Mouse (Mus musculus) kidney, adult 2 months (tissue): ENCODE measurements around the gene Bicra.

Experiments
- CTCF ChIP-seq: fragments of 200-500 bp; conservative IDR thresholded peaks from 2 replicates; pipeline ENCODE4 v1.5.1; 2011; ENCODE audit warnings: low read depth, mild to moderate bottlenecking, control low read depth, low read length, moderate library complexity, mixed read lengths; ENCODE audit not compliant: insufficient read depth, insufficient read length
- POLR2A ChIP-seq: fragments of 200-500 bp; IDR thresholded peaks from one replicate; pipeline ENCODE4 v1.6.1; 2011; ENCODE audit warnings: low read depth, low read length, control low read depth

DNA sequence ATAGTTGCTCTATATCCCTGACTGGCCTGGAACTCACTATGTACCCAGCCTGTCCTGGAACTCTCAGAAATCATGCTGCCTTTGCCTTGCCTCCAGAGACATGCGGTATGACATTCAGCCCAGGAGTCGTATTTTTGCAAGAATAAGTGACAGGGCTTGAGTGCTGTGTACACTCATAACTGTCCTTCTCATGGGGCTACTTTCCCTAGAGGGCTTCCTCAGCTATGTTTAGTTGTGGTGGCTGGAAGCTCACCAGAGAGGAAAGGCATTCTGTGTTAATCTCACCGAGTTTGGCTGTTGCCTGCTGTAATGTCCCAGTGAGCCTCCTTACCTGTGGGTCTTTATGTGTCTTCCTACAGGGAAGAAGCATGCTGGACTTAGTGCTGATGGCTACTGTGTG lies 46.9 kb upstream of the Bicra start:
- TF ChIP-seq CTCF = no peak
- no peak for TF ChIP-seq POLR2A
